Mouse (Mus musculus) midbrain, embryonic 11.5 days (tissue): ENCODE measurements around the gene Chka. TPM values are rescaled to one million over a fixed set of nuclear protein-coding genes. Genes with fewer than 3 reads are reported as not detected.

Experiments used
- ATAC-seq: fragments of 200-750 bp; cut with Nextera tagmentation; 2 replicates; pipeline ENCODE4 v1.8.0; 2017; ENCODE audit warnings: moderate TSS enrichment, moderate library complexity; ENCODE audit not compliant: low FRiP score
- DNase-seq: peaks from one replicate; pipeline ENCODE4 v3.0.0; 2015; ENCODE audit warnings: low spot score; ENCODE audit errors: missing footprints
- H3K27ac ChIP-seq: fragments of 300-500 bp; sonication (generic); 2 replicates; pipeline ENCODE4 v1.5.1; 2014; ENCODE audit warnings: low read depth, low read length
- H3K27me3 ChIP-seq: fragments of 300-500 bp; sonication (generic); 2 replicates; pipeline ENCODE4 v1.6.1; 2014; ENCODE audit warnings: mild to moderate bottlenecking, low read length, moderate library complexity, mixed read lengths; ENCODE audit not compliant: control insufficient read depth, insufficient read depth
- H3K36me3 ChIP-seq: fragments of 300-500 bp; sonication (generic); 2 replicates; pipeline ENCODE4 v1.6.1; 2014; ENCODE audit warnings: mild to moderate bottlenecking, low read length, moderate library complexity, mixed read lengths; ENCODE audit not compliant: control insufficient read depth, insufficient read depth
- H3K4me1 ChIP-seq: fragments of 300-500 bp; sonication (generic); 2 replicates; pipeline ENCODE4 v1.6.1; 2014; ENCODE audit warnings: low read length; ENCODE audit not compliant: control insufficient read depth, insufficient read depth
- H3K4me2 ChIP-seq: fragments of 300-500 bp; sonication (generic); 2 replicates; pipeline ENCODE4 v1.6.1; 2014; ENCODE audit warnings: mild to moderate bottlenecking, moderate library complexity
- H3K4me3 ChIP-seq: fragments of 300-500 bp; sonication (generic); 2 replicates; pipeline ENCODE4 v1.5.1; 2014; ENCODE audit warnings: low read depth, low read length
- H3K9ac ChIP-seq: fragments of 300-500 bp; sonication (generic); 2 replicates; pipeline ENCODE4 v1.6.1; 2014; ENCODE audit warnings: low read length
- H3K9me3 ChIP-seq: fragments of 300-500 bp; sonication (generic); 2 replicates; pipeline ENCODE4 v1.6.1; 2016; ENCODE audit warnings: low read length; ENCODE audit not compliant: control insufficient read depth
- WGBS: fragments of 180-500 bp; shearing (Covaris S2); extraction: QIAGEN DNeasy Blood & Tissue Kit; methylation state at CpG from one replicate; pipeline ENCODE4 v1.1.7; 2014; 5-methylcytosine and 5-hydroxymethylcytosine counted together
- polyA plus RNA-seq: library from polyadenylated mRNA; unstranded; fragments of >200 nt; fragmentation: Nextera tagmentation; extraction: Ambion mirVana; gene quantifications from 2 replicates; pipeline ENCODE4 v1.2.1, GENCODE M21; 2014

Chka gene
- polyA plus RNA-seq: 50.5 and 53.0 TPM in 2 replicates

- Histone ChIP-seq H3K9ac (peak within 1 kb of the TSS; percentile 92), H3K36me3 (no peaks in the 10 kb centered on the region), H3K4me3 (peak within 1 kb of the TSS; percentile 82), H3K9me3 (no peaks in the 10 kb centered on the region), H3K27ac (peak within 1 kb of the TSS; percentile 97), H3K4me1 (peaks cover 14% of the 10 kb centered on the region), H3K4me2 (peak within 1 kb of the TSS; percentile 72), H3K27me3 (no peaks in the 10 kb centered on the region)
- ATAC-seq (peak; percentile 99), DNase-seq (peak; percentile 99)
- WGBS: under 1% methylated on average over 53 of the region's 54 CpGs
Observed at GRCm38 (mm10) chr19:3851502-3851962, at the start of gene Chka. Chka (plus strand) TSS chr19:3851773.

DNA sequence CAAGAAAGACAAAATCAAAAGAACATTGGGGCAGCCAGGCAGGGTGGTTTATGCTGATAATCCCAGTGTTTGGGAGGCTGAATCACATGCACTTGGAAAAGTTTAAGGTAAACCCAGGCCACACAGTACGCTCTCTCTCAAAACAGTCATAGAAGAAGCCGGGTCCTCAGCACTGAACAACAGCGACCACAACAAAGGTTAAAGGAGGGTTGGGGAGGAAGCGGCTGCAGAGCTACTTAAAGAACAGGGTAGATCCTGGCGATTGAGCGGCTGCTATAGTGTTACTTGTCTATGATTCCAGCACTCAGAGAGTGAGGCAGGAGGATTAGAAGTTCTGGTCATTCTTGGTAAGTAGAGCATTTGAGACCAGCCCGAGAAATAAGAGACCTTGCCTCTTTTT is 46.0 kb upstream of the Chka start:
- no peak overlapping the region for H3K9ac ChIP-seq
- 90% methylated on average over 7 of the region's 7 CpGs for WGBS
- no peak overlapping the region for H3K27ac ChIP-seq
- peaks cover 17% of the 10 kb centered on the region for H3K36me3 ChIP-seq
- peak; percentile 12 for DNase-seq
- no peak overlapping the region for H3K4me2 ChIP-seq
- no peak overlapping the region for H3K4me3 ChIP-seq
- H3K9me3 ChIP-seq: no peaks in the 10 kb centered on the region
- H3K4me1 ChIP-seq: no peaks in the 10 kb centered on the region
- no peaks in the 10 kb centered on the region for H3K27me3 ChIP-seq
- no peak for ATAC-seq

DNA sequence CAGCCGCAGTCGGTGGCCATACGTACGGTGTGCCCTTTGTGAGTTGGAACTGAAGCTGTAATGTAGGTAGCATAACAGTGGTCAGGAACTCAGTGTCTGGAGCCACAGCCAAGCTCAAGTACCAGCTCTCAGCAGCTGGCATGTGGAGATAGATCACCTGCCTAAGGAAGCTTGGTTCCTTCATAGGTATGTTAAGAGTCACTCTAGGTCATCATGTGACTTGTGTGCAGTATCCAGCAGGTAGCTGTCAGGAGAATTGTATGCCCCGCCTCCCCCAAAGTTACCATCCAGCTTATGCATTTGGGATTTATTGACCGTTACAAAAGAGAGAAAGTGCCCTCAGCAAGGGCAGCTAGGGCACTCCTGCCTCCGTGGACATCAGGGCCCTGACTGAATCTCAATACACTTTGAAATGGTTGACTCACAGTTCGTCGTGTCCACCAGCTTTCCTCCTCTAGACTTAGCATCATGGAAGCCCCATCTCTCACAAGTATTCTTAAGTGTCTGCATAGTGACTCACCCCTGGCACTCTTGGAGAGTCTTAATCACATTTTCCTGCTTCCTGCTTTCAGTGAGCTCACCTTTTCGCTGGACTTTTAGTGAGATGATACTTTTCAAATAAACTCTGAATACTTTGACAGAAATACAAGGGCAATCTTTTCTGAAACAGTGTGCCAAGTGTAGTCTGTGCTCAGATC is 40.9 kb upstream of the Chka start:
- no peak overlapping the region for H3K4me3 ChIP-seq
- no peak overlapping the region for H3K4me2 ChIP-seq
- H3K27ac ChIP-seq: no peak overlapping the region
- H3K36me3 ChIP-seq: peaks cover 15% of the 10 kb centered on the region
- H3K4me1 ChIP-seq: no peaks in the 10 kb centered on the region
- H3K9ac ChIP-seq: no peak overlapping the region
- no peaks in the 10 kb centered on the region for H3K27me3 ChIP-seq
- H3K9me3 ChIP-seq: no peaks in the 10 kb centered on the region
- WGBS: 93% methylated on average over 10 of the region's 10 CpGs
- no peak for DNase-seq
- no peak for ATAC-seq

DNA sequence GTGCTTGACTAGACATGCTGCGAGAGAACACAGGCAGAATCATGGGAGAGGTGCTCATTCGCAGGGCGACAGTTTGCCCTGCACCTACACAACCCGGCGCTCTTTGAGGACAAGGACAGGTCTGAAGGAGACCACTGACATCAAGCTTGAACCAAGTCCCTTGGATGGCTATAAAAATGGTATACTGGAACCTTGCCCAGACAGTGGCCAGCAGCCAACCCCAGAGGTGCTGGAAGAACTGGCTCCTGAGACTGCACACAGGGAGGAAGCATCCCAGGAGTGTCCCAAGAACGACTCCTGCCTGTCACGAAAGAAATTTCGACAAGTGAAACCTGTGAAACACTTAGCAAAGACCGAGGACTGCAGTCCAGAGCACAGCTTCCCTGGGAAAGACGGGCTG is 37.1 kb upstream of the Chka start:
- 93% methylated on average over 10 of the region's 10 CpGs for WGBS
- no peak for ATAC-seq
- H3K4me3 ChIP-seq: no peak overlapping the region
- no peaks in the 10 kb centered on the region for H3K9me3 ChIP-seq
- no peaks in the 10 kb centered on the region for H3K27me3 ChIP-seq
- no peak overlapping the region for H3K9ac ChIP-seq
- H3K36me3 ChIP-seq: peaks cover 13% of the 10 kb centered on the region
- no peaks in the 10 kb centered on the region for H3K4me1 ChIP-seq
- DNase-seq: no peak
- no peak overlapping the region for H3K4me2 ChIP-seq
- H3K27ac ChIP-seq: no peak overlapping the region

- H3K9me3 ChIP-seq: no peaks in the 10 kb centered on the region
- H3K4me3 ChIP-seq: no peak overlapping the region
- DNase-seq (no peak), ATAC-seq (no peak)
- H3K9ac ChIP-seq: no peak overlapping the region
- no peak overlapping the region for H3K4me2 ChIP-seq
- no peak overlapping the region for H3K27ac ChIP-seq
- peaks cover 11% of the 10 kb centered on the region for H3K36me3 ChIP-seq
- 89% methylated on average over 12 of the region's 12 CpGs for WGBS
- H3K27me3 ChIP-seq: no peaks in the 10 kb centered on the region
- H3K4me1 ChIP-seq: no peaks in the 10 kb centered on the region
Observed at GRCm38 (mm10) chr19:3815824-3816223, 35.7 kb upstream of the Chka start.

DNA sequence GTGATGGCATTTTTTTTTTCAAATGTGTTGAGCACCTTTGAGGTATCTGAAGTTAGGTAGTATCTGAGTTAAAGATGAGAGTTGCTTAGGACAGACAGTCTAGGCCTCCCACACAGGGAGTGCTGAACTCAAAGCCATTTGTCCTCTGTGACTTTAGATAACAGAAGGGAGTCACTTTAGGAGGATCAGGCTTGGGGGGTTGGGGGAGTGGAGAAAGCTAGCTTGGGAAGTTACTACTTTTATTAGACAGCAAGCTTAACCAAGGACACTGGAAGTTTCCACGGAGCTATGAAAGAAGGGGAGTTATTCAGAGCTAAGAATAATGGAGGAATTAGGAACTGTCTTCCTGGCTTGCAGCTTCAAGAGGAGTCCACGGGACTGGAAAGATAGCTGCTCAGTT is 32.5 kb upstream of the Chka start:
- ATAC-seq: no peak
- Histone ChIP-seq H3K36me3 (peaks cover 10% of the 10 kb centered on the region), H3K27ac (no peak overlapping the region)

GRCm38 (mm10) chr19:3819899-3820444 is 31.6 kb upstream of the Chka start:
- Histone ChIP-seq H3K4me1 (no peaks in the 10 kb centered on the region), H3K9me3 (no peaks in the 10 kb centered on the region), H3K27me3 (no peaks in the 10 kb centered on the region), H3K27ac (no peak overlapping the region), H3K36me3 (peaks cover under 1% of the 10 kb centered on the region; the same call in 1 of the 2 replicates), H3K4me3 (no peak overlapping the region), H3K9ac (no peak overlapping the region), H3K4me2 (no peak overlapping the region)
- WGBS: 82% methylated on average over 2 of the region's 2 CpGs
- ATAC-seq (no peak), DNase-seq (no peak)

More for the DNA sequence above, 32.5 kb upstream of the Chka start:
- no peak overlapping the region for H3K9ac ChIP-seq
- WGBS: 58% methylated on average over 2 of the region's 2 CpGs
- H3K4me3 ChIP-seq: no peak overlapping the region
- H3K4me1 ChIP-seq: no peaks in the 10 kb centered on the region
- H3K9me3 ChIP-seq: no peaks in the 10 kb centered on the region
- no peak overlapping the region for H3K4me2 ChIP-seq
- no peak for DNase-seq
- H3K27me3 ChIP-seq: no peaks in the 10 kb centered on the region

- Histone ChIP-seq H3K4me2 (no peak overlapping the region), H3K27me3 (no peaks in the 10 kb centered on the region), H3K9ac (no peak overlapping the region), H3K4me3 (no peak overlapping the region), H3K9me3 (no peaks in the 10 kb centered on the region), H3K27ac (no peak overlapping the region), H3K36me3 (no peaks in the 10 kb centered on the region), H3K4me1 (no peaks in the 10 kb centered on the region)
- ATAC-seq (no peak), DNase-seq (no peak)
Observed at GRCm38 (mm10) chr19:3825044-3825443, 26.5 kb upstream of the Chka start.

GRCm38 (mm10) chr19:3829863-3830262 is 21.7 kb upstream of the Chka start:
- ATAC-seq: no peak
- H3K9me3 ChIP-seq: no peaks in the 10 kb centered on the region
- 84% methylated on average over 3 of the region's 3 CpGs for WGBS

More at GRCm38 (mm10) chr19:3829863-3830262, 21.7 kb upstream of the Chka start:
- H3K27ac ChIP-seq: no peak overlapping the region
- H3K36me3 ChIP-seq: no peaks in the 10 kb centered on the region
- no peaks in the 10 kb centered on the region for H3K4me1 ChIP-seq
- no peaks in the 10 kb centered on the region for H3K27me3 ChIP-seq
- H3K4me3 ChIP-seq: no peak overlapping the region
- no peak overlapping the region for H3K9ac ChIP-seq
- no peak overlapping the region for H3K4me2 ChIP-seq
- peak; percentile 62 for DNase-seq
